Mouse (Mus musculus) thymus, postnatal 4 days (tissue): ENCODE results near the gene Tfeb.

Experiments used
- DNase-seq: peaks from one replicate; pipeline ENCODE4 v3.0.0; 2021

Gene Tfeb

GRCm38 (mm10) chr17:47792098-47792863, 55.5 kb downstream of the Tfeb start:
- peak; percentile 89 for DNase-seq

- peak; percentile 92 for DNase-seq
These were observed 56.5 kb downstream of the Tfeb start for GRCm38 (mm10) chr17:47793377-47793776.

- DNase-seq, result peak; percentile 79
These were observed 58.6 kb downstream of the Tfeb start for GRCm38 (mm10) chr17:47795446-47795845.

GRCm38 (mm10) chr17:47796156-47796816, 59.5 kb downstream of the Tfeb start:
- DNase-seq, result no peak

- DNase-seq, result peak; percentile 62
These were observed 60.1 kb downstream of the Tfeb start for GRCm38 (mm10) chr17:47796968-47797367.

GRCm38 (mm10) chr17:47797383-47797782, 60.6 kb downstream of the Tfeb start:
- no peak for DNase-seq

- no peak for DNase-seq
These were observed 66.0 kb downstream of the Tfeb start for GRCm38 (mm10) chr17:47802806-47803205.

- DNase-seq, result peak; percentile 31
These were observed 66.8 kb downstream of the Tfeb start for GRCm38 (mm10) chr17:47803662-47804061.

- no peak for DNase-seq
These were observed 68.4 kb downstream of the Tfeb start for GRCm38 (mm10) chr17:47805047-47805835.

- no peak for DNase-seq
These were observed 69.4 kb downstream of the Tfeb start for GRCm38 (mm10) chr17:47806230-47806629.

GRCm38 (mm10) chr17:47811265-47811800, 74.5 kb downstream of the Tfeb start:
- no peak for DNase-seq

GRCm38 (mm10) chr17:47812200-47812599, 75.4 kb downstream of the Tfeb start:
- no peak for DNase-seq

GRCm38 (mm10) chr17:47813616-47814015, 76.8 kb downstream of the Tfeb start:
- DNase-seq, result peak; percentile 54

GRCm38 (mm10) chr17:47814496-47814895, 77.7 kb downstream of the Tfeb start:
- DNase-seq, result no peak

- DNase-seq, result peak; percentile 32
These were observed 78.6 kb downstream of the Tfeb start for GRCm38 (mm10) chr17:47815446-47815845.

GRCm38 (mm10) chr17:47818038-47818725, 81.4 kb downstream of the Tfeb start:
- no peak for DNase-seq

- no peak for DNase-seq
These were observed 84.5 kb downstream of the Tfeb start for GRCm38 (mm10) chr17:47821339-47821738.

GRCm38 (mm10) chr17:47831161-47831560, 94.3 kb downstream of the Tfeb start:
- DNase-seq, result no peak

GRCm38 (mm10) chr17:47831772-47832171, 94.9 kb downstream of the Tfeb start:
- DNase-seq, result no peak

- DNase-seq, result no peak
These were observed 95.7 kb downstream of the Tfeb start for GRCm38 (mm10) chr17:47832501-47833028.

GRCm38 (mm10) chr17:47833029-47833627, 96.3 kb downstream of the Tfeb start:
- DNase-seq, result peak; percentile 48
